Mouse (Mus musculus): ENCODE results near the gene 4930469K13Rik.

Gene 4930469K13Rik

DNA sequence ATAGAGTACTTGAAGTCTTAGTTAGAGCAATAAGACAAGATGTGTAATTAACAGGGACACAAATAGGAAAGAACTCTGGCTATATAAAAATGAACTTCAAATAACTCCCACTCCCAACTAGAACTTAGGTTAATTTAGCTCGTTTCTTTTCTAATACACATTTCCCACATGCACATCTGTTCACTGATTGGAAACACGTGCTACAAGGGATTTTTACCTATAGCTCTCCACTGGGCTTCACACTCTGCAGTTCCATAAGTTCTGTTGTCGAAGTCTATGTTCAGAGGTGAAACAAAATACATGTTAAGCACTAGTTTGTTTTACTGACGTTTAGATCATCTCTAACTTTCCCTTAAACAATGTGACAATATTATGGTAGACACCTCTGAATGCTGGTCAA lies 118.2 kb downstream of the 4930469K13Rik start:
- no peak for DNase-seq

DNA sequence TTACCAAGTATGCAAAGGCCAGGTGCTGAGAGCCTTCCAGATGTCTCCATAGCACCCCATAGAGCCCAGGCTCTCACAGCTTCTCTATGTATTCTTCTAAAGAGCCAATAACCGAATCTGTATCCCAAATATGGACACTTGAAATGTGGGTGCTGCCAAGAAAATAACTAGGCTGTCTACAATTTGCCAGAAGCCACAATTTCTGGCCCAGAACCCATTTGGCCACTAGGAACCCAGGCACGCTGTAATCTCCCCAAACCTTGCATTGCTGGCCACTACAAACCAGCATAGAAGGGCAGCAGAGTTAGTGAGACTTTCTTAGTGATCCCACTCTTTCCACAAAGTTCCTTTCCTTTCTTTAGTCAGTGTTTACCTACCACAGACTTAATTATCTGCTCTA lies 123.2 kb downstream of the 4930469K13Rik start:
- no peak for DNase-seq

DNA sequence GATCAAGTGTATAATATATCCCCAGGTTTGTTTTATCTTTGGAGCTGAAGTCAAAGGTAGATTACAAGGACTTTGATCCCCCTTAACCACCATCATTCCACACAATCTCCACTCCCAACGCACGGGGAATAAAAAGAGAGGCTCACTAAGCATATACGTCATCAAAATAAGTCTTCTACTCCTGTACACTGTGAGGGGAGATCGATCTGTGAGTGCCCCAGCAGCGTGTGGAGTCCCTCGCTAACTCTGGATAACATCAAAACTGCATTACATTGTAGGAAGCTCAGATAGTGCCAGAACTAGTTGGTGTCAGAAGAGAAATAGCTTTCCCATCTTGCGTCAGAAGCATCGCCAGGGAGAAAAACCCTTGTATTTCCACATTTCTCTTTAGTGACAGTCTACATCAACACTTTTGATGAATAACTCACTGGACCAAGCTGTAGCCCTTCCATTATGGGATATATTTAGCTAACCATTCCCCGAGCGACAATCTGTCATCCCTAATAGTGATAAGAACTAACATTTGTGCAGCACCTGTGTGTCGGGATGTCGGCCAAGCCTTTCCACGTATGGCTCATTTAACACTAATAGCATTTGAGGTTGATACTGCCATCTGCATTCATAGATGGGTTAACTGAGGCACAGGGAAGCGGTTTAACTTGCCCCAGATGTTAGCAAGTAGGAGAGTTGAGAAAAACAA lies 123.9 kb downstream of the 4930469K13Rik start:
- no peak for DNase-seq

DNA sequence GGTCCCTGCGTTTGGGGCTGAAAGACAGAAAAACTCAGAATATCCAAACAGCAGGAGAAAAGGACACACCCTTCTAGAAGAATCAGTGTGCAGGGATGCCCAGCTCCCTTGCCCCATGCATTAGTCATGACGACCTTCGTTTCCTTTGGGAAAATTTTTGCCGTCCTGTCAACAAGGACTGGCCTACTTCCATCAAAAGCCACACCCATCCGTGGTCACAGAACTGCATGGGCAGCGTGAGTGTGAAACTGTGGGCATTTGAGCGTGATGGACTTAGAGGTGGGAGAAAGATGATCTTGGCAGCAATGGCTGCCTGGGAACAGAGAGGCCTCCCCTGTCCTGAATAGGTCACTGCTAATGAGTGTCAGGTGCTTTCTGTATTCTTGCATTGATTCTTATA lies 126.2 kb downstream of the 4930469K13Rik start:
- DNase-seq: no peak

DNA sequence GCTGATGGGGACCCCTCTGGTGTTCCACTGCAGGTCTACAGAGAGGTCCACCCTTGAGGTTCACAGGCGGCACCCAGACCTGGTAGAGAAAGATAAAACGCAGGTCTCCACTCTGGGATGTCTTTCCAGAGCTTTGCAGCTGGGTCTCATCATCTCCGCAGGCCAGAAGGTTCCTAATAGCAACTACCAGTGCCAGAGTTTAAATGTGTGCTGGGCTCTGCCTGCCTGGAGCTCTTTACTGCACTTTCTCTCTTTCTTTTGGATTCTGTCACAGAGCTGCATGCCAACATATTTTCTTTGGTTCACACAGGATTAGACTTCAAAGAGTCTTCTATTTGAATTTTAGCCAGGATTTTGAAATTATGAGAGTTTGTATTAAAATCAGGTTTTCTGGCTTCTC lies 129.2 kb downstream of the 4930469K13Rik start:
- DNase-seq: no peak

DNA sequence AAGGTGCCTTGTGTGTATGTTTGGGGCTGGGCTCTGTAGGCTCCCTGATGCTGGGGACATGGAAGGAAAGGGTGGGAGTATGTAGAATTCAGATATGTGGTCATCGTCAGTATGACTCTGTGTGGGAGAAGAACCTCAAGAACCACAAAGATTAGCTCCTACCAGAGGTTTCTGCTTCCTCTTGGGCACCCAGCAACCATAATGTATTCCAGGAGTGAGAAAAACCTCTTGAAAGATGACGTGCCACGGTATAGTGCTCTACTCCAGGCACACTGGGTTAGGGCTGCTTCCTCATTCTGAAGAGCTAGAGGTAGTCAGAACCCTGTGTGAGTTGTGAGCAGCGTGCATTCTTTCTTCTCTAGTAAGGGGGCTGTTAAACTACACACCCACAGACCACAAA lies 130.6 kb downstream of the 4930469K13Rik start:
- DNase-seq: no peak

DNA sequence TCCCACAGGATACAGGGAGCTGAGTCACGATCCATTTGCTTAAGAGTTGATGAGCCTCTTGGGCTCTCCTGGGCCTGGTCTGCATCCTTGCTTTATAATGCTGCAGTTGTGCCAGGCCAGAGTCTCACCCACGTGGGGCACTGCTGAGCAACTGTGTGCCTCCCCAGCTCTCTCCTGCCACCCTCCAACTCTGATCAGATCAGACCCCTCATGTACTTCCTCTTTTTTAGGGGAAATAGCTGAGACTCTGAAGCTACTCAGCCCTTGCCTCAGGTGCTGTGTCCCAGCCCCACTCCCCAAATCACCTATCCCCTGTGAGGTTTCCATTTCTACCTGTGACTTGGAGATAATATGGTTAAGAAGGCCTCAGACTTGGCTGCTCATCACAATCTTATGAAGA lies 133.0 kb downstream of the 4930469K13Rik start:
- DNase-seq: no peak

DNA sequence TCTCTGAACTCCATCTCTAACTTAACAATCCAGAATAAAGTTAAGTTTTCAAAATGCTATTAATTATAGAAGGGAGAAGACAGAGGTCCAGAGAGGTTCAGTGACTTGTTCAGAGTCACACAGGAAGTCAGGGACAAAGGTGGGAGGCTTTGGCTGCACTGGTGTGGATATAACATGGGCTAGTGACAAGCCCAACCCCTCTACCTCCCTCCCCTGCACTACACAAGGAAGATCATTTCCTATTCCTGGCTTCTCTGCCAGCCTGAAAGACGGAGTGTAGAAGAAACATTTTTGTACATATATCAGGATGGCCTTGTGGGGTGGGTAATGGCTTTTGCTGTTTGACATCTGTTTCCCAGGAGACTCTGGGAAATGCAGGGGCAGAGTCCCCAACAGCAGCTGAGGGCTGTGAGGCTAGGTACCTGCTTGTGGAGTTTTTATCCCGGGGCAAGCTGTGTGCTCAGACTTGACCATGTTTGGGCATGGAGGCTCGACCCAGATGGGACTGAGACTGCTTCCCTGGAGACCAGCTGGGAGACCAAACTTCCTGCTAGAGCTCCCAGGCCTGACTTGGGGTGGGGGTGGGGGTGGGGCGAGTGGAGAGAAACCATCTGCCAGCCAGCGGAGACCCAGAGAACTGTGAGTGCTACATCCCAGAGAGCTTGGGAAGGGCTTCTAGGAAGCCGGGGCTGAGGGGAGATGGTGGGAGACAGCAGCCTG lies 135.5 kb downstream of the 4930469K13Rik start, which contains the start of gene Kcnmb1:
Kcnmb1 (plus strand) TSS at position 326 of the 720 bp plus-strand sequence.
- DNase-seq: no peak

DNA sequence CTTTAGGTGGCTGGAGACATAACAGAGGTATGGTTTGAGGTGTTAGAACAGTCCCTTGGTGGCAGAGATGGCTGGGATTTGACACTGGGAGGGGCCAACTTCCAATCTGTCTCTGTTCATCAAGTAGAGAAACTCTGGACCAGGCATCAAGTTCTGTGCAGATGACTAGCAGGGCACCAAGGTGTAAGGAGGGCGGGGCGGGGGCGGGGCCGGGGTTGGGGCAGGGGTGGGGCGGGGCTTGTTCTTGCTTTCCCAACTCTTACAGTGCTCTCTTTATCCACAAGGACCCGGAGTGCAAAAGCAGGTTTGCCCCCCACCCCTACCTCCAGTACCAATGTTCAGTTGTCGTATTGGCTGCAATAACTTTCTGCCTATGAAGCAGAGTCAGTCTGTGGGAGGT lies 136.2 kb downstream of the 4930469K13Rik start:
- DNase-seq: no peak

DNA sequence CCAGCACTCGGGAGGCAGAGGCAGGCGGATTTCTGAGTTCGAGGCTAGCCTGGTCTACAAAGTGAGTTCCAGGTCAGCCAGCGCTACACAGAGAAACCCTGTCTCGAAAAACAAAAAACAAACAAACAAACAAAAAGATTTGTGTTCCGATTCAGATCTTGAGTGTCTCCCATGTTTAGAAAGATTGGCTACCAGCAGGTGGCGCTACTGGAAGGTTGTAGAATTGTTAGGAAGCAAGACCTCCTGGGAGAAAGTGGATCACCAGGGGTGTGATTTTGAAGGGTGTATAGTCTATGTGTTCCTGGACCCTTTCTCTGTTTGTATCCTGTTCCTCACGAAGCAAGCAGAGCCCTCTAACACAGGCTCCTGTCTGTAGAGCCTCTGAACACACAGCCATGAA lies 139.6 kb downstream of the 4930469K13Rik start:
- DNase-seq: no peak

DNA sequence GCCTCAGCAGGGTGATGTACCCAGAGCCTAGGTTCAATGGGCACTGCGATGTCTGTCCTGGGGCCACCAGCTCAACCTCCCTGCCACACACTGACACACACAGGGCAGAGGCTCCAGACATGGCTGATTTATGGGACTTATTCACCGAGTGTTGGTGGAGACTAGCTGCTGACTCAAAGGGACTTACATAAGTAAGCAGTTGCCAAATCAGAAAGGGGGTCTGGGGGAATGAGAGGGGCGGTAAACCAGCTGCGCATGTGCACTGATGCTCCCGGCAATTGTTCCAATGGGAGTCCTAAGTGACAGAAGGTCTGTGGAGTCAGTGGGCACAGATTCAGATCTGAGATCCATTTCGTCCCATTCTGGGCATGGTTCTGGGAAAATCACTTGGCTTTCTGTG lies 140.8 kb downstream of the 4930469K13Rik start:
- DNase-seq: no peak

DNA sequence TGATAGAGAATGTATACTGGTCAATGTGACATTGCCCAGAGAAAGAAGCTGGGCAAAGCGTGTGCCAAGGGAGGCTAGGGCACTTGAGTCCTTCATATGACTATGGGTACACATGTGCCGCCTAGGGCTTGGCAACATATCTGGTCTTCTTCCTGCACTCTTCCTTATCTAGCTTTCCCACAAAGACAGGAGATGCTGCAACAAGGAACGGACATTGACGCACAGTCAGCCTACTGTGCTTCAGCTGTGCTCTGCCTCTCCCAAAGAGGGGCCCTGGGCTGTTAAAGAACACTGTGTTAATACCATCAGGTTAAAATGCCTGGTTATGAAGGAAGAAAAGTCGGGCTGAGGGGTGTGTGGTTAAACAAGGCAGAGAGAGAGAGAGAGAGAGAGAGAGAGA lies 141.7 kb downstream of the 4930469K13Rik start:
- DNase-seq: no peak

DNA sequence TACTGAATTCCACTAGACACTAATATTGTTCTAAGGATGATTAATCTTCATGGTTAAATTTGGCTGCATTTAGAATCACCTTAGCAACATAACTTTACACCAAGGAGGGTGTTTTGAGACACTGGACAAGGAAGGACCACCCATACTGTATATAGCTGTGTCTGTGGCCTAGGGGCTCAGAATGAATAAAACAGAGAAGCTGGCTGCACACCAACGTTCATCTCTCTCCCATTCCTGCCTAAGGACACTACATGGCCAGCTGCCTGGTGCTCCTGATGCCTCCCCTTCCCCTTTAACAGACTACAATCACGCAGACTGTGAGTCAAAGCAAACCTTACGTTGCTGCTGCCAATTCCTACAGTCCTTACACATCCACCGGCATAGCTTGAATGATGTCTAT lies 142.4 kb downstream of the 4930469K13Rik start:
- no peak for DNase-seq

DNA sequence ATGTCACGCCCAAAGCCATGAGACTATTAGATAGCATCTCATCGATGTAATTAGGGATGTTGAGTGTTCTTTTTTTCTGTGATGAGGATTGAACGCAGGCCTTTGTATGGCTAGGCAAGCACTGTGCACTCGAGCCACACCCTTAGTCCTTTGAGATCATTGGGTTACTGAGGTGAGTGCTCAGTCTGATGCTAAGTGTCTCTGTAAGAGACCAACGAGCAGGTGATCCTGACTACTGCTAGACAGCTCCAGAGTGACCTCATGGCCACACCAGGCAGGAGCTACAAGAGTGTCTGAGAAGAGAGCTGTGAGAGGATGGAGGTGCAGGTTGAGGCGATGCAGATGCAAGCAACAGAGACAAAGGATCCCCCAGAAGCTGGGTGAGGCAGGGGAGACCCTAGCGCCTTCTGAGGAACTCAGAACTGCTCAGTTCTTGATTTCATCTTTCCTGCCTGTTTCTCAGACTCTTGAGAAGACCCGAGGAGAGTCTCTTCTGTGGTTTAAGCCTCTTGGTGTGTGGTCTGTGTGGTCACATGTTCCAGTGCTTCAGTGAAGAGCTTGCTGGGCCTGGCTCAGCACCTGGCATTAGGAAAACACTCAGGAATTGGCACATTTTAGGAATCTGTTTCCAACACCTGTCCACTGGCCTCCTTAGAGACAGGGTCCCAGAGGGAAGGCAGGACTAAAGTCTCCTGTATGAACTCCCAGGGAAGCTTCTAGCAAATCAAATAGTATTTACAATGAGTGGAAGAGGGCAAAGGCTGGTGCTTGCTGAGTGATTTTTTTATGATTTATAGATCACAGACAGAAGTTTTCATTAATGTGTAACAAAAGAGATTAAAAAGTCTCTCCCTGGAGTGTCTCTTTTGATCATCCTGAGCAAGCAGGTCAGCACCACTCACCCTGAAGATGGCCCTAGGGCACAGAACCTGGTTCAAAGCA lies 146.4 kb downstream of the 4930469K13Rik start:
- DNase-seq: no peak

DNA sequence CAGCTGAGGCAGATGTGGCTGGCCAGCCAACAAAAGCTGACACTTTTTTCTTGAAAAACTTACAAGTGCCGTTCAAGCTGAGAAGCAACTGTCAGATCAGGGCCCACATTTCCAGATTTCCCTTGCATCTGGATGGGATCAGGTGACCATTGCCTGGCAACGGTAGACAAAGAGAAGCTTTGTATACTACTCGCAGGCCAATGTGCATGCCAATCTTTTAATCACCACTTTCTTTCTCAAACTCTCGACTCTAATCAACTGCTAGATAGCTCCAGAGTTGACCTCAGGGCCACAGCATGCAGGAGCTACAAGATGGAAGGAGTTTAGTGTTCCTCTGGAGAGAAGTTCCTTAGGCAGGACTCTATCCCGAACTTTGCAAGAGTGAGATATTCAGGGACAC lies 147.2 kb downstream of the 4930469K13Rik start:
- no peak for DNase-seq

DNA sequence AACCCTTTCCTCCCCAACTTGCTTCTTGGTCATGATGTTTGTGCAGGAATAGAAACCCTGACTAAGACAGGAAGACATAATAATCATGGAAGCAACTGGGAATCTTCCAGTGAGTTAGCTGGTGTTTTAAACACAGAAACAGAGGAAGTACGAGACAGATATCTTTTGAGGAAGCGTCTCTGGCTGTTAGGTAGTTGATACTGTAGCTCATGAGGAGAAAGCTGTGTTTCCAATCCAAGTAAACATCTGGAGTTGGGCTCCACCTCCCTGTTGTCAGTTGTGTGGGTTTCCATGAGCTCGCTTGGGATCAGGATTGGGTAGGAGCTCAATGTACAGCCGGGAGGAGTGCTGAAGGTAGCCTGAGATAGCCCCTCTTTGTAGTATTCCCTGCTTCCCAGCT lies 151.9 kb downstream of the 4930469K13Rik start:
- no peak for DNase-seq

DNA sequence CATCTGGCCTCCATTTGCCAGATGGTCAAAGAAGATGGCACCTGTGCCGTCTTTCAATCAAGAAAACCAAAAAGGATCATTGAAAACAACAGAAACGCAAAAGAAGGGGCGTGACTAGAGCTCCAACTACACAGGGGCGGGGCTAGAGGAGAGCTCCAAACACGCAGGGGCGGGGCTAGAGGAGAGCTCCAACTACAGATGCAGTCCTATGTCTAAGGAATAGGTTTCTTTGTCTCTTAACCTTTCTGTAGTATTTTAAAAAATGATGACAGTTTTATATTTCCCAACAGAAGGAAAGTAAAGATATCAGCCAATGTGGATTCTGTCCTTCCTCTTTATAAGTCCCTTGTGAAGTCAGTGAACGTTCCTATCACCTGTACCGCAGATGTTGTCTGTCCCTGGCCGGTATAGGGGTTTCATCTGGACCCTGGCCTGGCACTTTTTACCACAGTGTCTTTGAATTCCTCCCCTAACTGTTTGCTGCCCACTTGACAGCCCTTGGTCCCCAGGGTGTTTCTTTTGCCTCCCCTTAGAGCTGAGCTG lies 153.5 kb downstream of the 4930469K13Rik start:
- DNase-seq: no peak

DNA sequence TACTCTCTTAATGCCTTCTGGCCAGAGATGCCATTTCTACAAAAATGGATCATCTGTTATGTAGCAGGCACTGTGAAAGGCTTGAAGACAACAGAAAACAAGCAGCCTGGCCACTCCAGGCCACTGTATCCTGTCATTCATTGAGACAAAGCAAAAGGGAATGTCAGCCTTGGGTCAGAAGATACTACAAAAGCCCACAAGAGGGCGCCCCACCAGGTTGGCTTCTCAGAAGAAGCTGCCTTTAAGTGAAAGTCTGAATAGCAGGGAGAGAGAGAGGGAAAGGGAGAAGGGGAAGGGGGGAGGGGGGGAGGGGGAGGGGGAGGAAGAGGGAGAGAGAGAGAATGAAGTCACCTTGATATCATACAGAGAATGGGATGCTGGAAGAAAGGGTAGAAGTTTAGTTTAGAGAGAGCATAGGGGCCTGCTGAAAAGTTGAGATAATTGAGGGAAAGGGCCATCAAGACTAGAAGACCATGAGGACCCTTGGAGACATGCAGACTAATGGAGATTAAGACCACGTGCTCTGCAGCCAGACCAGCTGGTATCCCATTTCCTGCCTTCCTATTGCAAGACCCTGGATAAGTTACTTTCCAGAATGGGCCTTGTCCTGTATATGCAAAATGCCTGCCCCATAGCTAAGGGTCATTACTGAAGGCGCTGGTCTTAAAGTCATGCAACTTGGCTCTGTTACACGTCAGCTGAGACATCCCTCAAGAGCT lies 154.1 kb downstream of the 4930469K13Rik start:
- no peak for DNase-seq

DNA sequence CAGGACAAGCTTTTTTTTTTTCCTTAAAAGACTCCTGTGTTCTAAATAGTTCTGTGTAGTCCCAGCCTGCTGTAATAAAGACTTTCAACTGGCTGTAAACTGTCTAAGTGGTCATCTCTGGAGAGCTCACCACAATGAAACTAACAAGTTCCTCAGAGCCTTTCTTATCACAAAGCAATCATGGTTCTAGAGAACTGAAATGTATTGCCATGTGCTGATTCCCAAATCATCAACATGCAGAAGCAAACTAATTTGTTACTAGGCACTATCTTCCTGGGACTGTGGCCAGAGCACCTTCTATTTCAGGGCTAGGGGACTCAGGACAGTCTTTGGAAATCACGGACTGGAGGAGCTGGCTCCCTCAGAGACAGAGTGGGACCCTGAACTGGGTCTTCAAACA lies 154.8 kb downstream of the 4930469K13Rik start:
- DNase-seq: no peak

DNA sequence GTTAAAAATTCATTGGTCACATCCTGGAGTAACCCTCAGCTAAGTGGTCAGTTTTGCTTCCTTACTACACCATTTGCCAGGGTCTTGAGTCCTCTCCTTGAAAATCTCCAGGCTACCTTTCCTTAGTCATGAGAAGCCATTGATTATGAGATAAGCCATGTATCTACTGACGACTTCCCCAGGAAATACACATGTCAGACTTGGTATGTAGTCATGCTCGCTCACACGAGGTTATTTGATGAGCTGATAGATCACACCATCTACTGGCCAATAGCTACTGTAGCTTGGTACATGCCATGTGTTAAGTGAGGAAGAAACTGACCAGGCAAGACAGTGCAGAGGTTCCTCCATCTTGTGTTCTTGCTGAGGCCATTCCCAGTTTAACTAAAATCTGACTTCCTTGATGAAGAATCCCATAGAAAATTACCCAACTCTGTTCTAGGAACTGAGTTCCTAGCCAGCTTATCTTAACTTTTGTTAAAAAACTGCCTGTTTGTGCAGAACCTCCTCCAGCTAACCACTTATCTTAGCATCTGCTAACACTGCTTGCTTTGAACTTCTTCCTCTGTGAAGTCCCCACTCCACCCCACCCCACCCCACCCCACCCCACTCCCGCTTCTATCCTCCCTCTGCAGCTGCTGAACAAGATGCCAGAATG lies 158.8 kb downstream of the 4930469K13Rik start:
- DNase-seq: no peak

DNA sequence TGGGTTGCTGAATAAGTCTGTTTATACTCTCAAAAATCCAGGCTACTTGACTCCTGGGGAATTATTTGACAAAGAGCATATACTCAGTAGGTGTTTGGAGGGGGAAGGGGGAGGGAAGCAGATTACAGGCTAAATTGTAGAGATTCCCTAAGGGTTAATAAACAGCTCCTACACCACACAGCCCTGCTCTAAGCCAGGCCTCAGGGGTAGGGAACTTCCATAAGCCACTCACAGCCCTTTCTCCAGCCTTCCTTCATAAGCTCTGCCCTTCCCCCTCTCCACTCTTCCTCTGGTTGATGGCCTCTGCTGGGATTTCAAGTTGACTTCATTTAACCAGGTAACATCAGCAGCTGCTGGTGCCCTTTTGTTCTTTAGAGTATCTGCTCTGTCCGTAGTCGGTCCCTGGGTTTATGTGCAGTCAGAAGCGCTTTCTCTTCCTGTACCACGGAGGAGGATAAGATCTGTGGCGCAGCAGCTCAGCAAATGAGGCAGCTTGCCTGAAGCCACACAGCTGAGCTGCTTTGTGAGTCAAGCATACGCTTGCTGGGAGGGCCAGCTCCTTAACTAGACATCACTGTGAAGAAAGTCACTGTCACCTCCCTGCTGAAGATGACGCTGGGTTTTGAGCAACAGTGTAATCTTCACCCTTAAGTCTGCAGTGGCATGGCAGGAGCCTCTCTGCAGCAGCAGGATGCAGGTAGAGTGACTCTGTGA lies 159.6 kb downstream of the 4930469K13Rik start:
- DNase-seq: peak; percentile 19

Measured in right cerebral cortex, adult 18-20 months (tissue).